ENCODE assay signal across 8 mouse cellular contexts in genomic region chr14:100284861-100285655, GRCm38 (mm10). TPM values are rescaled to one million over a fixed set of nuclear protein-coding genes. Genes with fewer than 3 reads are reported as not detected.
A peak's percentile ranks its signal among the peaks of the same experiment; 100 is the strongest.
DNase-seq lines count a peak whose midpoint lies in the region; ATAC-seq and TF ChIP-seq lines count a peak whose summit lies in the region.

No protein-coding gene starts in this region.

- H3K4me3 ChIP-seq in erythroblast, embryonic 14.5 days (replicated peaks): peak overlapping the region; percentile 51
- H3K4me3 ChIP-seq in embryonic facial prominence, embryonic 12.5 days: peak overlapping the region; percentile 65
- H3K4me3 ChIP-seq in kidney, adult 2 months (ENCODE audit: insufficient read depth, low read depth, low read length): peak overlapping the region; percentile 83
- H3K4me3 ChIP-seq in limb, embryonic 13.5 days: peak overlapping the region; percentile 69
- peak overlapping the region; percentile 63 for H3K4me3 ChIP-seq in midbrain, embryonic 14.5 days (replicated peaks; ENCODE audit: low read depth, low read length)
- peak overlapping the region; percentile 65 for H3K4me3 ChIP-seq in small intestine, adult 2 months (ENCODE audit: low read depth, low read length)

- WGBS in embryonic facial prominence, embryonic 12.5 days: under 1% methylated on average over 44 of the region's 48 CpGs
- under 1% methylated on average over 48 of the region's 48 CpGs for WGBS in kidney, adult 2 months
- WGBS in limb, embryonic 13.5 days: 1% methylated on average over 46 of the region's 48 CpGs
- WGBS in midbrain, embryonic 14.5 days: under 1% methylated on average over 42 of the region's 48 CpGs
- WGBS in small intestine, adult 2 months: 1% methylated on average over 48 of the region's 48 CpGs

- H3K27ac ChIP-seq in embryonic facial prominence, embryonic 12.5 days: peak overlapping the region; percentile 95
- peak overlapping the region; percentile 51 for H3K27ac ChIP-seq in kidney, adult 2 months (ENCODE audit: insufficient read depth, low read depth, low read length)
- peak overlapping the region; percentile 98 for H3K27ac ChIP-seq in limb, embryonic 13.5 days
- peak overlapping the region; percentile 98 for H3K27ac ChIP-seq in midbrain, embryonic 14.5 days (replicated peaks; ENCODE audit: low read depth, low read length)
- H3K27ac ChIP-seq in small intestine, adult 2 months (ENCODE audit: insufficient read depth, low read depth, low read length): no peak overlapping the region

- peaks cover 46% of the 10 kb centered on the region for H3K27me3 ChIP-seq in erythroblast, embryonic 14.5 days (ENCODE audit: control insufficient read depth)
- H3K27me3 ChIP-seq in embryonic facial prominence, embryonic 12.5 days: no peaks in the 10 kb centered on the region
- no peaks in the 10 kb centered on the region for H3K27me3 ChIP-seq in kidney, adult 2 months (replicated peaks; ENCODE audit: control insufficient read depth, insufficient read depth, low read length)
- no peaks in the 10 kb centered on the region for H3K27me3 ChIP-seq in limb, embryonic 13.5 days
- H3K27me3 ChIP-seq in midbrain, embryonic 14.5 days (ENCODE audit: control insufficient read depth, insufficient read depth, low read length): no peaks in the 10 kb centered on the region
- H3K27me3 ChIP-seq in small intestine, adult 2 months (ENCODE audit: control insufficient read depth, insufficient read depth, low read length): peaks cover 26% of the 10 kb centered on the region

- no peaks in the 10 kb centered on the region for H3K36me3 ChIP-seq in erythroblast, embryonic 14.5 days (ENCODE audit: control insufficient read depth)
- H3K36me3 ChIP-seq in embryonic facial prominence, embryonic 12.5 days: no peaks in the 10 kb centered on the region
- no peaks in the 10 kb centered on the region for H3K36me3 ChIP-seq in kidney, adult 2 months (ENCODE audit: control insufficient read depth, insufficient read depth, low read length)
- 0 out of 2 replicates have a peak, but pooled peaks cover under 1% of the 10 kb centered on the region for H3K36me3 ChIP-seq in limb, embryonic 13.5 days
- no peaks in the 10 kb centered on the region for H3K36me3 ChIP-seq in midbrain, embryonic 14.5 days (ENCODE audit: control insufficient read depth, insufficient read depth, low read length)
- H3K36me3 ChIP-seq in small intestine, adult 2 months (ENCODE audit: control insufficient read depth, insufficient read depth, low read length): no peaks in the 10 kb centered on the region

- DNase-seq in heart, adult 8-10 months (ENCODE audit: low spot score): peak; percentile 77
- peak; percentile 95 for DNase-seq in kidney, adult 2 months
- DNase-seq in midbrain, embryonic 14.5 days: peak; percentile 90

- no peak for ATAC-seq in erythroblast, adult 5-6 weeks (replicated peaks; ENCODE audit: low FRiP score, poor library complexity, severe bottlenecking)
- peak; percentile 93 for ATAC-seq in embryonic facial prominence, embryonic 12.5 days (ENCODE audit: insufficient number of reproducible peaks, insufficient read depth, low FRiP score, low TSS enrichment)
- ATAC-seq in limb, embryonic 13.5 days (ENCODE audit: low FRiP score, low read depth): peak; percentile 89
- peak; percentile 89 for ATAC-seq in midbrain, embryonic 14.5 days (ENCODE audit: low FRiP score, low TSS enrichment)

- H3K4me1 ChIP-seq in erythroblast, embryonic 14.5 days (ENCODE audit: control insufficient read depth): no peaks in the 10 kb centered on the region
- peaks cover 11% of the 10 kb centered on the region for H3K4me1 ChIP-seq in embryonic facial prominence, embryonic 12.5 days
- H3K4me1 ChIP-seq in kidney, adult 2 months (ENCODE audit: control insufficient read depth, insufficient read depth, low read length): 0 out of 2 replicates have a peak, but pooled peaks cover 7% of the 10 kb centered on the region
- H3K4me1 ChIP-seq in limb, embryonic 13.5 days: peaks cover 22% of the 10 kb centered on the region
- H3K4me1 ChIP-seq in midbrain, embryonic 14.5 days (ENCODE audit: control insufficient read depth, insufficient read depth, low read length): peaks cover 13% of the 10 kb centered on the region
- peaks cover 16% of the 10 kb centered on the region for H3K4me1 ChIP-seq in small intestine, adult 2 months (ENCODE audit: control insufficient read depth, insufficient read depth, insufficient read length, low read length)

- peak overlapping the region; percentile 83 for H3K4me2 ChIP-seq in embryonic facial prominence, embryonic 12.5 days (replicated peaks)
- H3K4me2 ChIP-seq in limb, embryonic 13.5 days (replicated peaks): peak overlapping the region; percentile 85
- peak overlapping the region; percentile 93 for H3K4me2 ChIP-seq in midbrain, embryonic 14.5 days (ENCODE audit: low read length)

- H3K9ac ChIP-seq in embryonic facial prominence, embryonic 12.5 days: peak overlapping the region; percentile 69
- peak overlapping the region; percentile 81 for H3K9ac ChIP-seq in limb, embryonic 13.5 days
- peak overlapping the region; percentile 86 for H3K9ac ChIP-seq in midbrain, embryonic 14.5 days (replicated peaks; ENCODE audit: low read length)

- H3K9me3 ChIP-seq in erythroblast, embryonic 14.5 days (ENCODE audit: control insufficient read depth, low read length): no peaks in the 10 kb centered on the region
- H3K9me3 ChIP-seq in embryonic facial prominence, embryonic 12.5 days: peaks cover under 1% of the 10 kb centered on the region; the same call in 1 of the 2 replicates
- H3K9me3 ChIP-seq in limb, embryonic 13.5 days: peaks cover under 1% of the 10 kb centered on the region; the same call in 1 of the 2 replicates
- H3K9me3 ChIP-seq in midbrain, embryonic 14.5 days (ENCODE audit: control insufficient read depth, low read length): peaks cover under 1% of the 10 kb centered on the region; the same call in 1 of the 2 replicates

- TF ChIP-seq POLR2A in kidney, adult 2 months (IDR thresholded peaks at IDR 0.05; ENCODE audit: low read depth, low read length): no peak
- 0 out of 2 replicates have a peak, but pooled peaks have one; percentile 17 for TF ChIP-seq POLR2A in small intestine, adult 2 months (IDR thresholded peaks at IDR 0.05; ENCODE audit: low read depth, low read length)

- TF ChIP-seq CTCF in kidney, adult 2 months (conservative IDR thresholded peaks at IDR 0.05; ENCODE audit: insufficient read depth, insufficient read length, low read depth, low read length): no peak
- TF ChIP-seq CTCF in small intestine, adult 2 months (IDR thresholded peaks at IDR 0.05; ENCODE audit: extremely low read depth, insufficient read length, insufficient replicate concordance, low read depth, low read length): no peak

RNA-seq across cellular contexts. Expression of gene Klf12, which starts 0.6 kb away (rescaled TPM):
- not detected in 2 replicates for polyA plus RNA-seq in erythroblast, embryonic 14.5 days (2012)
- not detected in 2 replicates for total RNA-seq in erythroblast, adult 5-6 weeks (2015; ENCODE audit: low replicate concordance)
- not detected in 2 replicates for total RNA-seq in erythroblast, adult 5-6 weeks (2017; ENCODE audit: low replicate concordance)
- 33.8 and 36.3 TPM in 2 replicates for polyA plus RNA-seq in embryonic facial prominence, embryonic 12.5 days (2016; fragmentation: Nextera tagmentation; extraction: Ambion mirVana)
- 10 to 100 TPM; 18.2 to 20.2 (median 18.5) TPM for total RNA-seq in heart, adult 8-10 months (2022)
- polyA plus RNA-seq in kidney, adult 2 months (2012; rRNA removed): 10.4 and 11.0 TPM in 2 replicates
- 40.5 and 41.7 TPM in 2 replicates for polyA plus RNA-seq in limb, embryonic 13.5 days (2015; fragmentation: Nextera tagmentation; extraction: Ambion mirVana)
- 36.4 and 61.4 TPM in 2 replicates for polyA plus RNA-seq in midbrain, embryonic 14.5 days (2014; fragmentation: Nextera tagmentation; extraction: Ambion mirVana)
- polyA plus RNA-seq in small intestine, adult 2 months (2012; rRNA removed): 0.79 and 1.1 TPM in 2 replicates
